Mouse (Mus musculus) hindbrain, embryonic 13.5 days (tissue): ENCODE measurements around the gene Rpl12. TPM values are rescaled to one million over a fixed set of nuclear protein-coding genes. Genes with fewer than 3 reads are reported as not detected.

ENCODE experiments used
- ATAC-seq: fragments of 200-750 bp; cut with Nextera tagmentation; 2 replicates; pipeline ENCODE4 v1.8.0; 2017; ENCODE audit warnings: moderate TSS enrichment; ENCODE audit not compliant: low FRiP score
- H3K27ac ChIP-seq: fragments of 300-500 bp; sonication (generic); 2 replicates; pipeline ENCODE4 v1.5.1; 2015; ENCODE audit warnings: inconsistent platforms, mild to moderate bottlenecking, moderate library complexity
- H3K27me3 ChIP-seq: fragments of 300-500 bp; sonication (generic); 2 replicates; pipeline ENCODE4 v1.6.1; 2015; ENCODE audit warnings: mild to moderate bottlenecking, inconsistent platforms
- H3K36me3 ChIP-seq: fragments of 300-500 bp; sonication (generic); 2 replicates; pipeline ENCODE4 v1.6.1; 2015; ENCODE audit warnings: mild to moderate bottlenecking, inconsistent platforms
- H3K4me1 ChIP-seq: fragments of 300-500 bp; sonication (generic); replicated peaks from 2 replicates; pipeline ENCODE4 v1.6.1; 2015; ENCODE audit warnings: inconsistent platforms
- H3K4me2 ChIP-seq: fragments of 300-500 bp; sonication (generic); 2 replicates; pipeline ENCODE4 v1.6.1; 2015; ENCODE audit warnings: inconsistent platforms, mild to moderate bottlenecking, moderate library complexity
- H3K4me3 ChIP-seq: fragments of 300-500 bp; sonication (generic); 2 replicates; pipeline ENCODE4 v1.5.1; 2015; ENCODE audit warnings: mild to moderate bottlenecking, inconsistent platforms
- H3K9ac ChIP-seq: fragments of 300-500 bp; sonication (generic); 2 replicates; pipeline ENCODE4 v1.6.1; 2015; ENCODE audit warnings: mild to moderate bottlenecking, inconsistent platforms
- H3K9me3 ChIP-seq: fragments of 300-500 bp; sonication (generic); 2 replicates; pipeline ENCODE4 v1.6.1; 2016; ENCODE audit warnings: inconsistent platforms
- WGBS: fragments of 180-500 bp; shearing (Covaris S2); methylation state at CpG from one replicate; pipeline ENCODE4 v1.1.7; 2015; 5-methylcytosine and 5-hydroxymethylcytosine counted together
- polyA plus RNA-seq: library from polyadenylated mRNA; unstranded; fragments of >200 nt; fragmentation: Nextera tagmentation; extraction: Ambion mirVana; gene quantifications from 2 replicates; pipeline ENCODE4 v1.2.1, GENCODE M21; 2015

Rpl12 gene
- polyA plus RNA-seq, 1 experiment from 2014 or later: 92.0 TPM

GRCm38 (mm10) chr2:32924306-32924844 lies 37.0 kb upstream of the Rpl12 start:
- H3K27me3 ChIP-seq: no peaks in the 10 kb centered on the region
- peaks cover 8% of the 10 kb centered on the region; the same call in 1 of the 2 replicates for H3K4me1 ChIP-seq
- H3K9me3 ChIP-seq: no peaks in the 10 kb centered on the region
- H3K4me2 ChIP-seq: no peak overlapping the region
- peaks cover 78% of the 10 kb centered on the region for H3K36me3 ChIP-seq
- H3K9ac ChIP-seq: no peak overlapping the region
- WGBS: 79% methylated on average over 10 of the region's 10 CpGs
- no peak overlapping the region for H3K27ac ChIP-seq
- no peak overlapping the region for H3K4me3 ChIP-seq
- ATAC-seq: no peak

GRCm38 (mm10) chr2:32926330-32927075 lies 34.9 kb upstream of the Rpl12 start:
- Histone ChIP-seq H3K4me3 (no peak overlapping the region), H3K36me3 (peaks cover 73% of the 10 kb centered on the region), H3K9me3 (no peaks in the 10 kb centered on the region), H3K9ac (0 out of 2 replicates have a peak overlapping the region, but pooled peaks have one; percentile 8), H3K4me2 (no peak overlapping the region), H3K4me1 (peaks cover 8% of the 10 kb centered on the region; the same call in 1 of the 2 replicates), H3K27ac (no peak overlapping the region; the same call in 1 of the 2 replicates), H3K27me3 (no peaks in the 10 kb centered on the region)
- ATAC-seq: no peak
- WGBS: 91% methylated on average over 12 of the region's 12 CpGs

GRCm38 (mm10) chr2:32927624-32928234 lies 33.6 kb upstream of the Rpl12 start:
- Histone ChIP-seq H3K9ac (0 out of 2 replicates have a peak overlapping the region, but pooled peaks have one; percentile 29), H3K4me1 (peaks cover 8% of the 10 kb centered on the region; the same call in 1 of the 2 replicates), H3K4me2 (no peak overlapping the region), H3K27me3 (no peaks in the 10 kb centered on the region), H3K36me3 (peaks cover 73% of the 10 kb centered on the region), H3K4me3 (no peak overlapping the region), H3K27ac (peak overlapping the region; percentile 10; the same call in 1 of the 2 replicates), H3K9me3 (no peaks in the 10 kb centered on the region)
- WGBS: 85% methylated on average over 15 of the region's 15 CpGs
- no peak for ATAC-seq

GRCm38 (mm10) chr2:32928235-32928946 lies 33.0 kb upstream of the Rpl12 start:
- Histone ChIP-seq H3K4me1 (peaks cover 8% of the 10 kb centered on the region; the same call in 1 of the 2 replicates), H3K4me2 (no peak overlapping the region), H3K27me3 (no peaks in the 10 kb centered on the region), H3K9ac (peak overlapping the region; percentile 29; the same call in 1 of the 2 replicates), H3K36me3 (peaks cover 73% of the 10 kb centered on the region), H3K27ac (no peak overlapping the region; the same call in 1 of the 2 replicates), H3K9me3 (no peaks in the 10 kb centered on the region), H3K4me3 (no peak overlapping the region)
- peak; percentile 40; the same call in 1 of the 2 replicates for ATAC-seq
- 36% methylated on average over 10 of the region's 10 CpGs for WGBS

GRCm38 (mm10) chr2:32928947-32929829 lies 32.2 kb upstream of the Rpl12 start:
- H3K4me3 ChIP-seq: no peak overlapping the region
- H3K4me2 ChIP-seq: no peak overlapping the region
- H3K27me3 ChIP-seq: no peaks in the 10 kb centered on the region
- H3K27ac ChIP-seq: no peak overlapping the region
- H3K9me3 ChIP-seq: no peaks in the 10 kb centered on the region
- peaks cover 73% of the 10 kb centered on the region for H3K36me3 ChIP-seq
- H3K9ac ChIP-seq: 0 out of 2 replicates have a peak overlapping the region, but pooled peaks have one; percentile 29
- 86% methylated on average over 19 of the region's 19 CpGs for WGBS
- H3K4me1 ChIP-seq: peaks cover 8% of the 10 kb centered on the region; the same call in 1 of the 2 replicates
- ATAC-seq: no peak

GRCm38 (mm10) chr2:32931730-32932129 lies 29.6 kb upstream of the Rpl12 start:
- Histone ChIP-seq H3K9me3 (no peaks in the 10 kb centered on the region), H3K36me3 (peaks cover 79% of the 10 kb centered on the region)
- WGBS: 79% methylated on average over 7 of the region's 7 CpGs

GRCm38 (mm10) chr2:32938741-32939140 lies 22.6 kb upstream of the Rpl12 start:
- 94% methylated on average over 5 of the region's 5 CpGs for WGBS
- no peak for ATAC-seq
- peaks cover 94% of the 10 kb centered on the region for H3K36me3 ChIP-seq
- H3K27ac ChIP-seq: no peak overlapping the region
- H3K9me3 ChIP-seq: no peaks in the 10 kb centered on the region
- no peaks in the 10 kb centered on the region for H3K27me3 ChIP-seq
- no peak overlapping the region for H3K4me2 ChIP-seq
- H3K4me1 ChIP-seq: no peaks in the 10 kb centered on the region
- H3K4me3 ChIP-seq: no peak overlapping the region
- no peak overlapping the region for H3K9ac ChIP-seq

More at GRCm38 (mm10) chr2:32931730-32932129, 29.6 kb upstream of the Rpl12 start:
- H3K27ac ChIP-seq: no peak overlapping the region
- no peak overlapping the region for H3K4me2 ChIP-seq
- H3K4me1 ChIP-seq: peaks cover 8% of the 10 kb centered on the region; the same call in 1 of the 2 replicates
- H3K27me3 ChIP-seq: no peaks in the 10 kb centered on the region
- H3K4me3 ChIP-seq: no peak overlapping the region
- no peak overlapping the region for H3K9ac ChIP-seq
- no peak for ATAC-seq

- Histone ChIP-seq H3K9ac (no peak overlapping the region), H3K27me3 (no peaks in the 10 kb centered on the region), H3K9me3 (no peaks in the 10 kb centered on the region), H3K4me2 (no peak overlapping the region), H3K36me3 (peaks cover 94% of the 10 kb centered on the region), H3K4me1 (no peaks in the 10 kb centered on the region), H3K27ac (no peak overlapping the region), H3K4me3 (no peak overlapping the region)
- ATAC-seq: no peak
- 75% methylated on average over 5 of the region's 5 CpGs for WGBS
These were observed 21.9 kb upstream of the Rpl12 start for GRCm38 (mm10) chr2:32939418-32939817.

GRCm38 (mm10) chr2:32940483-32940882 lies 20.9 kb upstream of the Rpl12 start:
- Histone ChIP-seq H3K36me3 (peaks cover 94% of the 10 kb centered on the region), H3K27ac (no peak overlapping the region), H3K4me1 (no peaks in the 10 kb centered on the region), H3K27me3 (no peaks in the 10 kb centered on the region), H3K4me2 (no peak overlapping the region), H3K9me3 (no peaks in the 10 kb centered on the region), H3K9ac (no peak overlapping the region), H3K4me3 (no peak overlapping the region)
- WGBS: 94% methylated on average over 4 of the region's 4 CpGs
- no peak for ATAC-seq

- H3K27ac ChIP-seq: no peak overlapping the region
- ATAC-seq: no peak
- peaks cover 94% of the 10 kb centered on the region for H3K36me3 ChIP-seq
- no peaks in the 10 kb centered on the region for H3K9me3 ChIP-seq
- H3K4me1 ChIP-seq: no peaks in the 10 kb centered on the region
- H3K4me3 ChIP-seq: no peak overlapping the region
- H3K27me3 ChIP-seq: no peaks in the 10 kb centered on the region
- no peak overlapping the region for H3K4me2 ChIP-seq
- 91% methylated on average over 11 of the region's 11 CpGs for WGBS
- H3K9ac ChIP-seq: 0 out of 2 replicates have a peak overlapping the region, but pooled peaks have one; percentile 24
These were observed 13.9 kb upstream of the Rpl12 start for GRCm38 (mm10) chr2:32947454-32947853.

- Histone ChIP-seq H3K9ac (no peak overlapping the region), H3K36me3 (peaks cover 91% of the 10 kb centered on the region), H3K4me1 (no peaks in the 10 kb centered on the region), H3K4me3 (no peak overlapping the region), H3K27ac (no peak overlapping the region), H3K9me3 (peaks cover 3% of the 10 kb centered on the region; the same call in 1 of the 2 replicates), H3K27me3 (no peaks in the 10 kb centered on the region), H3K4me2 (no peak overlapping the region)
- ATAC-seq: no peak
- 93% methylated on average over 2 of the region's 2 CpGs for WGBS
These were observed 6.8 kb upstream of the Rpl12 start for GRCm38 (mm10) chr2:32954581-32954980.
